Mouse (Mus musculus) ES-Bruce4 (cell line): ENCODE results near the gene Fitm2.

Experiments
- EP300 ChIP-seq: IDR thresholded peaks from 2 replicates; pipeline ENCODE4 v1.6.1; 2011; ENCODE audit warnings: low read depth, low read length; ENCODE audit not compliant: insufficient read depth
- POLR2A ChIP-seq: IDR thresholded peaks from one replicate; pipeline ENCODE4 v1.8.1; 2011; ENCODE audit warnings: low read length; ENCODE audit not compliant: insufficient read depth

- TF ChIP-seq EP300, result no peak
- no peak for TF ChIP-seq POLR2A
Observed at GRCm38 (mm10) chr2:163489725-163490291, 17.4 kb upstream of the Fitm2 start.
